Mouse (Mus musculus) MEL (cell line): ENCODE measurements at regions not wholly inside any gene's neighbourhood (a gene's known extent, or its start where the extent isn't known, plus 50 kb on each side); places are given as distances from the start of the nearest gene placed in this dataset.

ENCODE experiments used
- DNase-seq: peaks from one replicate; pipeline ENCODE4 v3.0.0; 2011; ENCODE audit warnings: low read depth, low spot score
- H3K27ac ChIP-seq: 2 replicates; pipeline ENCODE4 v1.5.1; 2012; ENCODE audit warnings: low read depth, mild to moderate bottlenecking, control low read depth, low read length, moderate library complexity; ENCODE audit not compliant: control insufficient read depth
- H3K27me3 ChIP-seq, 2 experiments: fragments of 150-350 bp in 1 of 2; sonication (generic) in 1 of 2; 2 replicates each; pipeline ENCODE4 v1.6.1; 2012; ENCODE audit warnings: low read length in 2 of 2, mild to moderate bottlenecking in 2 of 2, improper control_type of control experiment in 1 of 2, moderate library complexity in 1 of 2; ENCODE audit not compliant: insufficient read depth in 2 of 2, control insufficient read depth in 1 of 2
- H3K36me3 ChIP-seq, 2 experiments: 2 replicates each; pipeline ENCODE4 v1.6.1; 2012 to 2014; ENCODE audit warnings: low read length in 2 of 2, improper control_type of control experiment in 1 of 2, inconsistent platforms in 1 of 2, mild to moderate bottlenecking in 1 of 2; ENCODE audit not compliant: insufficient read depth in 2 of 2, control insufficient read depth in 1 of 2
- H3K4me1 ChIP-seq, 2 experiments: fragments of 150-350 bp in 1 of 2; sonication (generic) in 1 of 2; 2 replicates each; pipeline ENCODE4 v1.6.1; 2012; ENCODE audit warnings: low read length in 2 of 2, improper control_type of control experiment in 1 of 2, mild to moderate bottlenecking in 1 of 2; ENCODE audit not compliant: insufficient read depth in 2 of 2, control insufficient read depth in 1 of 2
- H3K4me3 ChIP-seq, 2 experiments: fragments of 150-350 bp in 1 of 2; sonication (generic) in 1 of 2; 2 replicates each; pipeline ENCODE4 v1.5.1; 2012; ENCODE audit warnings: low read depth in 2 of 2, low read length in 2 of 2, mild to moderate bottlenecking in 2 of 2, moderate library complexity in 2 of 2, control low read depth in 1 of 2, improper control_type of control experiment in 1 of 2; ENCODE audit not compliant: control insufficient read depth in 1 of 2, insufficient read depth in 1 of 2
- H3K79me2 ChIP-seq: 2 replicates; pipeline ENCODE4 v1.6.1; 2012; ENCODE audit warnings: mild to moderate bottlenecking, low read length, moderate library complexity; ENCODE audit not compliant: control insufficient read depth, poor library complexity, insufficient read depth
- H3K9ac ChIP-seq: 2 replicates; pipeline ENCODE4 v1.6.1; 2012; ENCODE audit warnings: low read depth, mild to moderate bottlenecking, control low read depth, low read length, moderate library complexity; ENCODE audit not compliant: control insufficient read depth, poor library complexity, severe bottlenecking
- H3K9me3 ChIP-seq: fragments of 150-350 bp; sonication (generic); replicated peaks from 2 replicates; pipeline ENCODE4 v1.6.1; 2012; ENCODE audit warnings: mild to moderate bottlenecking, low read length, improper control_type of control experiment, moderate library complexity; ENCODE audit not compliant: insufficient read depth
- CHD1 ChIP-seq: IDR thresholded peaks from 2 replicates; pipeline ENCODE4 v1.6.1; 2012; ENCODE audit warnings: low read depth, mild to moderate bottlenecking, inconsistent platforms, low read length, improper control_type of control experiment
- CHD2 ChIP-seq: IDR thresholded peaks from 2 replicates; pipeline ENCODE4 v1.6.1; 2011; ENCODE audit warnings: low read length, improper control_type of control experiment
- E2F4 ChIP-seq: IDR thresholded peaks from 2 replicates; pipeline ENCODE4 v1.6.1; 2011; ENCODE audit warnings: low read depth, low read length, improper control_type of control experiment, borderline replicate concordance
- EP300 ChIP-seq, 2 experiments: IDR thresholded peaks; 2 replicates each; pipeline ENCODE4 v1.6.1; 2011; ENCODE audit warnings: improper control_type of control experiment in 2 of 2, low read length in 2 of 2, low read depth in 1 of 2, mild to moderate bottlenecking in 1 of 2
- ETS1 ChIP-seq: IDR thresholded peaks from 2 replicates; pipeline ENCODE4 v1.6.1; 2012; ENCODE audit warnings: low read depth, mild to moderate bottlenecking, inconsistent platforms, low read length, improper control_type of control experiment, moderate library complexity
- GABPA ChIP-seq: IDR thresholded peaks from 2 replicates; pipeline ENCODE4 v1.6.1; 2012; ENCODE audit warnings: low read depth, mild to moderate bottlenecking, inconsistent platforms, low read length, improper control_type of control experiment, moderate library complexity
- JUND ChIP-seq: IDR thresholded peaks from 2 replicates; pipeline ENCODE4 v1.6.1; 2011; ENCODE audit warnings: low read depth, mild to moderate bottlenecking, improper control_type of control experiment, low read length
- KAT2A ChIP-seq: conservative IDR thresholded peaks from 2 replicates; pipeline ENCODE4 v1.6.1; 2012; ENCODE audit warnings: low read depth, low read length, improper control_type of control experiment, inconsistent platforms
- MAX ChIP-seq: IDR thresholded peaks from 2 replicates; pipeline ENCODE4 v1.6.1; 2011; ENCODE audit warnings: low read length, improper control_type of control experiment
- MAZ ChIP-seq: IDR thresholded peaks from 2 replicates; pipeline ENCODE4 v1.6.1; 2012; ENCODE audit warnings: low read depth, mild to moderate bottlenecking, inconsistent platforms, low read length, improper control_type of control experiment
- MXI1 ChIP-seq: IDR thresholded peaks from 2 replicates; pipeline ENCODE4 v1.6.1; 2011; ENCODE audit warnings: mild to moderate bottlenecking, low read depth, low read length, improper control_type of control experiment
- MYC ChIP-seq: IDR thresholded peaks from 2 replicates; pipeline ENCODE4 v1.6.1; 2011; ENCODE audit warnings: low read depth, mild to moderate bottlenecking, low read length, improper control_type of control experiment, moderate library complexity
- NELFE ChIP-seq: IDR thresholded peaks from 2 replicates; pipeline ENCODE4 v1.6.1; 2011; ENCODE audit warnings: low read depth, low read length, improper control_type of control experiment
- NRF1 ChIP-seq: IDR thresholded peaks from 2 replicates; pipeline ENCODE4 v1.6.1; 2014; ENCODE audit warnings: low read depth, mild to moderate bottlenecking, inconsistent platforms, low read length, improper control_type of control experiment, moderate library complexity; ENCODE audit not compliant: poor library complexity, insufficient read depth, severe bottlenecking
- POLR2A ChIP-seq, 2 experiments: IDR thresholded peaks; 2 replicates each; pipeline ENCODE4 v1.6.1; 2011 to 2012; ENCODE audit warnings: low read length in 2 of 2, mild to moderate bottlenecking in 2 of 2, control low read depth in 1 of 2, improper control_type of control experiment in 1 of 2, low read depth in 1 of 2, moderate library complexity in 1 of 2; ENCODE audit not compliant: control insufficient read depth in 1 of 2, insufficient read depth in 1 of 2, poor library complexity in 1 of 2
- POLR2AphosphoS2 ChIP-seq: IDR thresholded peaks from 2 replicates; pipeline ENCODE4 v1.6.1; 2011; ENCODE audit warnings: low read length, improper control_type of control experiment
- RAD21 ChIP-seq: IDR thresholded peaks from 2 replicates; pipeline ENCODE4 v1.6.1; 2011; ENCODE audit warnings: mild to moderate bottlenecking, low read depth, low read length, improper control_type of control experiment
- SIN3A ChIP-seq: IDR thresholded peaks from 2 replicates; pipeline ENCODE4 v1.6.1; 2012; ENCODE audit warnings: low read length, improper control_type of control experiment, inconsistent platforms
- SMC3 ChIP-seq: IDR thresholded peaks from 2 replicates; pipeline ENCODE4 v1.6.1; 2011; ENCODE audit warnings: low read depth, low read length, improper control_type of control experiment
- TAL1 ChIP-seq: IDR thresholded peaks from 2 replicates; pipeline ENCODE4 v1.6.1; 2012; ENCODE audit warnings: mild to moderate bottlenecking, inconsistent platforms, low read length, moderate library complexity, mixed read lengths
- TBP ChIP-seq: IDR thresholded peaks from 2 replicates; pipeline ENCODE4 v1.8.0; 2011; ENCODE audit warnings: low read depth, low read length, improper control_type of control experiment
- TCF12 ChIP-seq: IDR thresholded peaks from 2 replicates; pipeline ENCODE4 v1.6.1; 2014; ENCODE audit warnings: low read depth, mild to moderate bottlenecking, inconsistent platforms, low read length, improper control_type of control experiment, moderate library complexity
- USF1 ChIP-seq: IDR thresholded peaks from 2 replicates; pipeline ENCODE4 v1.6.1; 2014; ENCODE audit warnings: low read depth, mild to moderate bottlenecking, inconsistent platforms, low read length, improper control_type of control experiment, moderate library complexity
- USF2 ChIP-seq, 2 experiments: IDR thresholded peaks; 2 replicates each; pipeline ENCODE4 v1.6.1; 2011 to 2012; ENCODE audit warnings: improper control_type of control experiment in 2 of 2, low read length in 2 of 2, borderline replicate concordance in 1 of 2, inconsistent platforms in 1 of 2, low read depth in 1 of 2, mild to moderate bottlenecking in 1 of 2; ENCODE audit not compliant: insufficient read depth in 1 of 2
- ZC3H11A ChIP-seq: IDR thresholded peaks from 2 replicates; pipeline ENCODE4 v1.6.1; 2012; ENCODE audit warnings: low read depth, mild to moderate bottlenecking, inconsistent platforms, low read length, improper control_type of control experiment
- ZMIZ1 ChIP-seq: IDR thresholded peaks from 2 replicates; pipeline ENCODE4 v1.6.1; 2012; ENCODE audit warnings: low read depth, mild to moderate bottlenecking, inconsistent platforms, low read length, improper control_type of control experiment, moderate library complexity
- ZNF384 ChIP-seq: IDR thresholded peaks from 2 replicates; pipeline ENCODE4 v1.6.1; 2012; ENCODE audit warnings: low read depth, mild to moderate bottlenecking, inconsistent platforms, low read length, improper control_type of control experiment

- Histone ChIP-seq H3K36me3 (no peaks in the 10 kb centered on the region), H3K9me3 (no peaks in the 10 kb centered on the region), H3K4me1 (no peaks in the 10 kb centered on the region), H3K27me3 (no peaks in the 10 kb centered on the region), H3K27ac (no peak overlapping the region), H3K9ac (no peak overlapping the region)
- no peak for DNase-seq
- TF ChIP-seq ZC3H11A (no peak), POLR2A (IDR thresholded peaks at IDR 0.05; ENCODE audit: control insufficient read depth in 1 of 2, insufficient read depth in 1 of 2, low read depth in 1 of 2, low read length in 2 of 2, poor library complexity in 1 of 2) (no peak), TBP (no peak), EP300 (IDR thresholded peaks at IDR 0.05; ENCODE audit: low read depth in 1 of 2, low read length in 2 of 2) (no peak), MAZ (no peak), SMC3 (no peak), NRF1 (no peak)
- TF ChIP-seq, all 39 proteins: peak for 0
- no peak overlapping the region for H3K4me3 ChIP-seq
- no peaks in the 10 kb centered on the region for H3K79me2 ChIP-seq
Observed at GRCm38 (mm10) chr13:82974210-82974811, 529.5 kb upstream of the Mef2c start.

GRCm38 (mm10) chr13:83001118-83001517 is 502.7 kb upstream of the Mef2c start:
- DNase-seq, result no peak

DNA sequence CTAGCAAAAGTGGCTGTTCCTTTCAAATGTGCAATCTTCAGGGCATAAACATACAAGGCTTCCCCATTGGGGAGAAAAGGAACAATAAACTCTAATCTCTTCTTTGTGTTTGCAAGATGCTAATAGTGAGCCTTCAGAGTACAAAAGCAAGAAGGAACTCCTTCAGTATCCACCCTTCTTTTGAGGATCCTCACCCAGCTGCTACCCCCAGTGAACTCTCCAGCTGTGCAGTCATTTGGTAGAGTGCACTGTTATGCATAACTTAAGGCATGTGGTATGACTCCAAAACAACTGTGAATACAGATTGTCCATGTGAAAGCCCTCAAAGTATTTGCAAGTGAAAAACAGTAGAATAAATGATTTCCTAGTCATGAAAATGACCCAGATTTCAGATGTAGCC is 487.1 kb upstream of the Mef2c start:
- peaks cover 0 to 13% of the 10 kb centered on the region in 2 experiments; a peak in 2 of 4 replicates for H3K36me3 ChIP-seq
- no peaks in the 10 kb centered on the region for H3K27me3 ChIP-seq
- no peak overlapping the region for H3K4me3 ChIP-seq
- no peak overlapping the region for H3K9ac ChIP-seq
- TF ChIP-seq ZC3H11A (no peak), POLR2A (IDR thresholded peaks at IDR 0.05; ENCODE audit: control insufficient read depth in 1 of 2, insufficient read depth in 1 of 2, low read depth in 1 of 2, low read length in 2 of 2, poor library complexity in 1 of 2) (no peak), TCF12 (no peak), MYC (no peak), CHD2 (no peak), NELFE (no peak)
- DNase-seq, result no peak
- H3K9me3 ChIP-seq, result no peaks in the 10 kb centered on the region
- H3K27ac ChIP-seq, result no peak overlapping the region
- H3K4me1 ChIP-seq, result peaks cover 4 to 13% of the 10 kb centered on the region in 2 experiments; a peak in 3 of 4 replicates
- no peaks in the 10 kb centered on the region for H3K79me2 ChIP-seq

More at GRCm38 (mm10) chr13:83001118-83001517, 502.7 kb upstream of the Mef2c start:
- Histone ChIP-seq H3K27ac (no peak overlapping the region), H3K4me3 (no peak overlapping the region), H3K9me3 (no peaks in the 10 kb centered on the region), H3K79me2 (no peaks in the 10 kb centered on the region), H3K27me3 (no peaks in the 10 kb centered on the region), H3K9ac (no peak overlapping the region), H3K36me3 (no peaks in the 10 kb centered on the region), H3K4me1 (no peaks in the 10 kb centered on the region)
- TF ChIP-seq USF2 (IDR thresholded peaks at IDR 0.05; ENCODE audit: borderline replicate concordance in 1 of 2, insufficient read depth in 1 of 2, low read depth in 1 of 2, low read length in 2 of 2) (no peak), RAD21 (no peak), TCF12 (no peak), GABPA (no peak), ZNF384 (no peak), POLR2A (IDR thresholded peaks at IDR 0.05; ENCODE audit: control insufficient read depth in 1 of 2, insufficient read depth in 1 of 2, low read depth in 1 of 2, low read length in 2 of 2, poor library complexity in 1 of 2) (no peak), USF1 (no peak), SIN3A (no peak), ETS1 (no peak), CHD1 (no peak), POLR2AphosphoS2 (no peak), KAT2A (no peak), NRF1 (no peak), JUND (no peak), MXI1 (no peak), MAX (no peak), TAL1 (no peak), E2F4 (no peak), ZMIZ1 (no peak)
